In the genomic region with DNA sequence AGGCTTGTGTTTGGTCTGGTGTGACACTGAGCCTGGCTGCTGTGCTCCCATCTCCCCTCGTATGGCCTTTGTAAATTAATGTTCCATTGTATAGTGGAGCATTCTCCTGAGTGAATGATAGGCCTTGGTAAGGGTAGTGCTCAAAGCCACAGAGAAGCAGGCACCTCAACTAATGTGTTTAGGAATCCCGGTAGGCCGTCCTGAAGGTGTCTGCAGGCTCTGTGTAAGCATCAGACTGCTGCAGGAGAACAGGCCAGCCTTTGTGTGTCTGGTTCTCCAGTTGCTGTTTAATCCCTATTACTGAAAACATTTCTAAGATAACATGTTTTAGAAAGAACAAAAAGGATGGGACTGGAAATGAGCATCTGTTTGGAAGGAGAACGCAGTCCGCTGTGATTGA, we compare ENCODE assay signal across 16 mouse cellular contexts. TPM values are rescaled to one million over a fixed set of nuclear protein-coding genes. Genes with fewer than 3 reads are reported as not detected.
"Had no signal": no experiment of that assay in that cellular context is flagged by ENCODE, and none has a peak within 500 bp of the region (broad histone marks: within the 10 kb centered on the region; RNA-seq: fewer than 3 reads in every experiment).

No protein-coding gene starts in this region.

- DNase-seq: kidney, adult 2 months; kidney, postnatal 36 days; left cerebral cortex, postnatal 4 days; liver; lung, adult 18-20 months; lung, postnatal 10 days; lung, postnatal 36 days; spleen, adult 18-20 months; thymus, postnatal 36 days had no signal

RNA-seq across cellular contexts. Expression of a gene that starts 17.7 kb away (rescaled TPM):
- polyA plus RNA-seq: kidney, embryonic 14.5 days; kidney, postnatal 0 days; limb, embryonic 13.5 days; liver, embryonic 15.5 days; myocyte; stomach, embryonic 16.5 days had no signal

RNA-seq across cellular contexts. Expression of a gene that starts 22.4 kb away (rescaled TPM):
- total RNA-seq: monocyte, adult 5-6 weeks had no signal
- polyA plus RNA-seq: myocyte had no signal
